Mouse (Mus musculus): ENCODE measurements at regions not wholly inside any gene's neighbourhood (a gene's known extent, or its start where the extent isn't known, plus 50 kb on each side); places are given as distances from the start of the nearest gene placed in this dataset.

DNA sequence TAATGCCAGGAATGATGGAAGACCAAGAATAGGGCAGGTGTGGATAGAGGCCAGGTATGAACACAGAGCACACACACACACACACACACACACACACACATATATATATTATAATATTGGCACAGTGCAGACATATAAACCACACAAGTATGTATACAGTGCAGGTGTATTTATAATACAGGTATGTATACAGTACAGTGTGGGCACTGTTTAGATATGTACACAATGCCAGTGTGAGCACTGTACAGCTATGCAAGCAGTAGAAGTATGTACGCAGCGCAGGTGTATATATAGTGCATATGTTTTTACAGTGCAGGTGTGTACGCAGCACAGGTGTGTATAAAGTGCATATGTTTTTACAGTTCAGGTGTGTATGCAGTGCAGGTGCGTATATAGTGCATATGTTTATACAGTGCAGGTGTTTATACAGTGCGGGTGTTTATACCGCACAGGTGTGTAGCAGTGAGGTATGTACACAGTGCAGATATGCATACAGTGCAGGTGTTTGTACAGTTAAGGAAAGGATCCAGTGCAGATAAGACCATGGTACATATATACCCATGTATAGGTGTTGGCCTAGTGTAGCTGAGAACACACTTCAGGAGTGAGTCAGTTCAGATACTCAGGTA, 328.2 kb upstream of the Shh start:
- peaks cover 0 to 21% of the 10 kb centered on the region in 2 experiments; a peak in 2 of 4 replicates for H3K4me1 ChIP-seq (ENCODE audit: control insufficient read depth in 1 of 2, insufficient read depth in 2 of 2)
- no peak for DNase-seq (ENCODE audit: extremely low read depth)
- no peaks in the 10 kb centered on the region for H3K79me2 ChIP-seq (replicated peaks; ENCODE audit: control insufficient read depth, extremely low read depth, insufficient read depth, poor library complexity, severe bottlenecking)
- H3K4me3 ChIP-seq (replicated peaks in 1 of 3; ENCODE audit: low read depth in 2 of 3, low read length in 2 of 3, poor library complexity in 1 of 3), result no peak overlapping the region
- H3K27ac ChIP-seq (ENCODE audit: insufficient read depth, low read depth), result no peak overlapping the region
- TF ChIP-seq ZC3H11A (IDR thresholded peaks at IDR 0.05; ENCODE audit: low read depth, low read length) (no peak), EP300 (IDR thresholded peaks at IDR 0.05; ENCODE audit: low read length) (no peak), NELFE (IDR thresholded peaks at IDR 0.05; ENCODE audit: low read depth, low read length) (no peak), POLR2AphosphoS2 (IDR thresholded peaks at IDR 0.05; ENCODE audit: low read depth, low read length) (no peak), CHD2 (IDR thresholded peaks at IDR 0.05; ENCODE audit: low read length) (no peak)
- in situ Hi-C loops (cut with MboI; ENCODE audit: low pct_ligation_motif_present, low pct_unique_long_range_greater_than_20kb, low sequenced_read_pairs), result no loop called here
- no peaks in the 10 kb centered on the region for H3K27me3 ChIP-seq (replicated peaks)
- no peak overlapping the region for H3K9ac ChIP-seq (ENCODE audit: insufficient read depth, low read depth)
- H3K4me2 ChIP-seq (ENCODE audit: insufficient read depth, low read depth, poor library complexity, severe bottlenecking), result no peak overlapping the region
- H3K9me3 ChIP-seq (replicated peaks; ENCODE audit: low read length), result no peaks in the 10 kb centered on the region
- H3K36me3 ChIP-seq (replicated peaks in 1 of 2; ENCODE audit: control insufficient read depth in 1 of 2, insufficient read depth in 1 of 2, low read length in 1 of 2), result no peaks in the 10 kb centered on the region
- dilution Hi-C loops (cut with MboI; ENCODE audit: extremely low pct_ligation_motif_present, extremely low pct_unique_long_range_greater_than_20kb, low sequenced_read_pairs), result no loop called here

GRCm38 (mm10) chr5:28793781-28794180, 326.7 kb upstream of the Shh start:
- Histone ChIP-seq H3K4me3 (replicated peaks in 1 of 3; ENCODE audit: low read depth in 2 of 3, low read length in 2 of 3, poor library complexity in 1 of 3) (no peak overlapping the region), H3K9me3 (replicated peaks; ENCODE audit: low read length) (no peaks in the 10 kb centered on the region), H3K9ac (ENCODE audit: insufficient read depth, low read depth) (no peak overlapping the region), H3K27ac (ENCODE audit: insufficient read depth, low read depth) (no peak overlapping the region), H3K4me2 (ENCODE audit: insufficient read depth, low read depth, poor library complexity, severe bottlenecking) (no peak overlapping the region), H3K36me3 (replicated peaks in 1 of 2; ENCODE audit: control insufficient read depth in 1 of 2, insufficient read depth in 1 of 2, low read length in 1 of 2) (no peaks in the 10 kb centered on the region), H3K79me2 (replicated peaks; ENCODE audit: control insufficient read depth, extremely low read depth, insufficient read depth, poor library complexity, severe bottlenecking) (no peaks in the 10 kb centered on the region), H3K4me1 (ENCODE audit: control insufficient read depth in 1 of 2, insufficient read depth in 2 of 2) (peaks cover 0 to 12% of the 10 kb centered on the region in 2 experiments; a peak in 2 of 4 replicates), H3K27me3 (replicated peaks) (no peaks in the 10 kb centered on the region)
- dilution Hi-C loops (cut with MboI; ENCODE audit: extremely low pct_ligation_motif_present, extremely low pct_unique_long_range_greater_than_20kb, low sequenced_read_pairs), result no loop called here
- DNase-seq (ENCODE audit: extremely low read depth), result no peak
- in situ Hi-C loops (cut with MboI; ENCODE audit: low pct_ligation_motif_present, low pct_unique_long_range_greater_than_20kb, low sequenced_read_pairs), result no loop called here
- TF ChIP-seq ZNF384 (IDR thresholded peaks at IDR 0.05; ENCODE audit: low read depth, low read length) (no peak), CHD2 (IDR thresholded peaks at IDR 0.05; ENCODE audit: low read length) (no peak), IRF4 (IDR thresholded peaks at IDR 0.05; ENCODE audit: low read depth, low read length) (no peak), SIN3A (IDR thresholded peaks at IDR 0.05; ENCODE audit: low read length) (no peak), ZMIZ1 (IDR thresholded peaks at IDR 0.05; ENCODE audit: low read depth, low read length) (no peak), NRF1 (IDR thresholded peaks at IDR 0.05; ENCODE audit: low read depth, low read length) (no peak), MEF2A (IDR thresholded peaks at IDR 0.05; ENCODE audit: borderline replicate concordance, low read depth, low read length) (no peak), NELFE (IDR thresholded peaks at IDR 0.05; ENCODE audit: low read depth, low read length) (no peak), GABPA (IDR thresholded peaks at IDR 0.05; ENCODE audit: insufficient replicate concordance, low read depth, low read length) (no peak), ELF1 (IDR thresholded peaks at IDR 0.05; ENCODE audit: low read depth, low read length) (no peak), POLR2AphosphoS2 (IDR thresholded peaks at IDR 0.05; ENCODE audit: low read depth, low read length) (no peak), MAFK (IDR thresholded peaks at IDR 0.05; ENCODE audit: insufficient replicate concordance, low read length) (no peak), RCOR1 (conservative IDR thresholded peaks at IDR 0.05; ENCODE audit: low read depth, low read length) (no peak), CTCF (conservative IDR thresholded peaks at IDR 0.05 in 1 of 2, IDR thresholded peaks at IDR 0.05 in 1 of 2; ENCODE audit: low read depth in 2 of 2, low read length in 2 of 2) (no peak), PAX5 (IDR thresholded peaks at IDR 0.05; ENCODE audit: low read length) (no peak)
